In the genomic region with DNA sequence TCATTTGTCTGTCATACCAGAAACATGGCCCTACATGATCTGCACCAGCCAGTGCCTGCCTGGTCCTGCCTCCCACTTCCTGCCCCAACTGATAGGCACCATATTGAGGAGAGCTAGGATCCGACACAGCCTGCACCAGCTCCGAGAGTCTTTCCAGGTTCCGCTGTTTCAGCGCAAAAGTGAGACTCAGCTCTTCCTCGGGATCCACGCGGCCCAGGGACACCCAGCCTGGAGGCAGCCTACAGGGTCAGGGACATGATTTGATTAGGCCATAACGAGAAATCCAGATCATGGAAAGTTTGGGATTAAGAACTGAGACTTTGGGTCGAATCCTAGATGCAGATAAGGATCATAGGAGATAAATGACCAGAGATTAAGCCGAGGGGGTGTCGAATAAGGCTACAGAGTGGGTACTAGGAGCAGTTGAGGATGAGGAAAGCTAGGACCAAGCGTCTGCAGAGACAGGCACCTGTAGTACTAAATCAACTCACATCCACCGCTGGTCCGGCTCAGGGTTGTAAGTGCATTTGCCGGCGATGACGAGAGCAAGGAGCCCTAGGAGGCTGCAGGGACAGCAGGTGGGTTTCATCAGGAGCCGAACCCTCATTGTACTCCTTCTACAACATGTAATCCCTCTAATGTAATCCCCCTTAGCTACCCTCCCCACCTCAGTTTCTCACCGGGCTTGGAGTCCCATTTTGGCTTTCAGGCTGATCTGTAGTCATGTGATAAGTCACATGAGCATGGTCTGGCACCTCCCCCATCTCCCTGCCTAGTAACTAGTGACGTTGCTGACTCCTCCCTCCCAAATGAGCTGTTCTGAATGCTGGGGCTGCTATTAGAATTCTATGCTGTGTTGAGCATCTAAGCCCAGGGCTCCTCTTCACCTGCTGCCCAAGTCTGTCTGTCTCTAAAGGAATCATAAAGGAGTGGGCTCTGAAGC, we compare ENCODE assay signal across 8 mouse cellular contexts. TPM values are rescaled to one million over a fixed set of nuclear protein-coding genes. Genes with fewer than 3 reads are reported as not detected.
A peak's percentile ranks its signal among the peaks of the same experiment; 100 is the strongest.
DNase-seq lines count a peak whose midpoint lies in the region; ATAC-seq lines count a peak whose summit lies in the region.

A gene (minus strand): TSS at position 745 of the 943 bp plus-strand sequence.

- H3K9me3 ChIP-seq in heart, embryonic 14.5 days (ENCODE audit: control insufficient read depth, low read length): no peaks in the 10 kb centered on the region
- no peaks in the 10 kb centered on the region for H3K9me3 ChIP-seq in liver, embryonic 13.5 days (replicated peaks)
- no peaks in the 10 kb centered on the region for H3K9me3 ChIP-seq in stomach, embryonic 16.5 days (replicated peaks; ENCODE audit: control insufficient read depth, low read length)

- peak; percentile 89 for ATAC-seq in heart, embryonic 14.5 days (ENCODE audit: insufficient number of reproducible peaks, insufficient read depth, low FRiP score, low read depth)
- peak; percentile 90 for ATAC-seq in liver, embryonic 13.5 days (ENCODE audit: low read depth)
- ATAC-seq in stomach, embryonic 16.5 days (ENCODE audit: insufficient read depth, low FRiP score): peak; percentile 93

- H3K27ac ChIP-seq in brown adipose tissue, adult 24 weeks (replicated peaks; ENCODE audit: low read depth, low read length): peak within 1 kb of the TSS; percentile 63; the same call in 1 of the 2 replicates
- peak within 1 kb of the TSS; percentile 14 to 35; a peak in 3 of 4 replicates for H3K27ac ChIP-seq in heart, embryonic 14.5 days (replicated peaks in 1 of 2; ENCODE audit: control insufficient read depth in 1 of 2, insufficient read depth in 1 of 2, low read depth in 2 of 2, low read length in 2 of 2)
- peak within 1 kb of the TSS; percentile 35 for H3K27ac ChIP-seq in liver, embryonic 13.5 days
- peak within 1 kb of the TSS; percentile 51; the same call in 1 of the 2 replicates for H3K27ac ChIP-seq in stomach, embryonic 16.5 days (ENCODE audit: low read length)

- peak; percentile 96 for DNase-seq in CD4-positive, CD25-positive, alpha-beta regulatory T cell, adult 2 months (ENCODE audit: low read depth, low spot score)
- peak; percentile 95 for DNase-seq in fibroblast of lung, adult 2 months (ENCODE audit: low read depth)
- peak; percentile 94 for DNase-seq in kidney, postnatal 14 days
- DNase-seq in liver, embryonic 13.5 days: peak; percentile 85
- peak; percentile 85 for DNase-seq in neural tube, embryonic 10.5 days (ENCODE audit: extremely low spot score, low spot score)

- H3K36me3 ChIP-seq in heart, embryonic 14.5 days (ENCODE audit: control insufficient read depth, insufficient read depth, low read length): peaks cover 65% of the 10 kb centered on the region
- peaks cover 40% of the 10 kb centered on the region for H3K36me3 ChIP-seq in liver, embryonic 13.5 days
- H3K36me3 ChIP-seq in stomach, embryonic 16.5 days (ENCODE audit: control insufficient read depth, insufficient read depth, low read length): no peaks in the 10 kb centered on the region; the same call in 1 of the 2 replicates

- peak within 1 kb of the TSS; percentile 77 for H3K4me3 ChIP-seq in brown adipose tissue, adult 24 weeks (ENCODE audit: insufficient read depth, low read depth, low read length)
- H3K4me3 ChIP-seq in heart, embryonic 14.5 days (ENCODE audit: control insufficient read depth in 1 of 2, insufficient read depth in 1 of 2, low read depth in 1 of 2, low read length in 2 of 2): peak within 1 kb of the TSS; percentile 46 to 61
- peak within 1 kb of the TSS; percentile 75 for H3K4me3 ChIP-seq in liver, embryonic 13.5 days (replicated peaks)
- peak within 1 kb of the TSS; percentile 70 for H3K4me3 ChIP-seq in stomach, embryonic 16.5 days (replicated peaks; ENCODE audit: low read length)

- H3K4me1 ChIP-seq in brown adipose tissue, adult 24 weeks (ENCODE audit: control insufficient read depth, insufficient read depth, insufficient read length, low read length): peaks cover 6% of the 10 kb centered on the region
- H3K4me1 ChIP-seq in heart, embryonic 14.5 days (ENCODE audit: control insufficient read depth in 2 of 2, insufficient read depth in 2 of 2, low read length in 2 of 2): peaks cover 3 to 7% of the 10 kb centered on the region in 2 experiments; a peak in 3 of 4 replicates
- peaks cover 22% of the 10 kb centered on the region for H3K4me1 ChIP-seq in liver, embryonic 13.5 days (replicated peaks)
- peaks cover 9% of the 10 kb centered on the region for H3K4me1 ChIP-seq in stomach, embryonic 16.5 days (ENCODE audit: control insufficient read depth, insufficient read depth, low read length)

- WGBS in heart, embryonic 14.5 days: 14% methylated on average over 20 of the region's 20 CpGs
- 16% methylated on average over 20 of the region's 20 CpGs for WGBS in liver, embryonic 13.5 days (ENCODE audit: insufficient replicate concordance)
- 17% methylated on average over 20 of the region's 20 CpGs for WGBS in stomach, embryonic 16.5 days

- H3K27me3 ChIP-seq in heart, embryonic 14.5 days (ENCODE audit: control insufficient read depth, insufficient read depth, low read length): no peaks in the 10 kb centered on the region
- H3K27me3 ChIP-seq in liver, embryonic 13.5 days: no peaks in the 10 kb centered on the region
- no peaks in the 10 kb centered on the region for H3K27me3 ChIP-seq in stomach, embryonic 16.5 days (ENCODE audit: control insufficient read depth, insufficient read depth, low read length)

- peak within 1 kb of the TSS; percentile 69 for H3K9ac ChIP-seq in heart, embryonic 14.5 days (ENCODE audit: low read length)
- peak within 1 kb of the TSS; percentile 85 for H3K9ac ChIP-seq in liver, embryonic 13.5 days
- H3K9ac ChIP-seq in stomach, embryonic 16.5 days (ENCODE audit: low read length): peak within 1 kb of the TSS; percentile 83

- H3K4me2 ChIP-seq in heart, embryonic 14.5 days (ENCODE audit: low read length): peak within 1 kb of the TSS; percentile 91
- H3K4me2 ChIP-seq in liver, embryonic 13.5 days: peak within 1 kb of the TSS; percentile 88
- peak within 1 kb of the TSS; percentile 73 for H3K4me2 ChIP-seq in stomach, embryonic 16.5 days (ENCODE audit: low read depth, low read length)

RNA-seq across cellular contexts. Expression of the gene that starts here (rescaled TPM):
- 64.0 and 83.2 TPM in 2 replicates for polyA plus RNA-seq in brown adipose tissue, adult 24 weeks (2012; ENCODE audit: insufficient read depth, insufficient read length, missing spikeins)
- 89.2 and 104 TPM in 2 replicates for polyA plus RNA-seq in heart, embryonic 14.5 days (2014; fragmentation: Nextera tagmentation; extraction: Ambion mirVana)
- 51.2 and 63.6 TPM in 2 replicates for polyA plus RNA-seq in liver, embryonic 13.5 days (2015; fragmentation: Nextera tagmentation; extraction: Ambion mirVana)
- 77.3 and 82.8 TPM in 2 replicates for polyA plus RNA-seq in stomach, embryonic 16.5 days (2015; fragmentation: Nextera tagmentation; extraction: Ambion mirVana)

Comparison
In these comparisons a context has a peak if more than half of its experiments do, and no peak if none do; other contexts are left out.
1. Peak in every context shown above with its lines: DNase-seq, ATAC-seq, H3K4me3 ChIP-seq and H3K27ac ChIP-seq.